Mouse (Mus musculus) lung, postnatal 25 days (tissue): Measurements from ENCODE around the gene Olfr1252.

Source experiments
- DNase-seq: peaks from one replicate; pipeline ENCODE4 v3.0.0; 2022; ENCODE audit warnings: low spot score

The Olfr1252 gene

DNA sequence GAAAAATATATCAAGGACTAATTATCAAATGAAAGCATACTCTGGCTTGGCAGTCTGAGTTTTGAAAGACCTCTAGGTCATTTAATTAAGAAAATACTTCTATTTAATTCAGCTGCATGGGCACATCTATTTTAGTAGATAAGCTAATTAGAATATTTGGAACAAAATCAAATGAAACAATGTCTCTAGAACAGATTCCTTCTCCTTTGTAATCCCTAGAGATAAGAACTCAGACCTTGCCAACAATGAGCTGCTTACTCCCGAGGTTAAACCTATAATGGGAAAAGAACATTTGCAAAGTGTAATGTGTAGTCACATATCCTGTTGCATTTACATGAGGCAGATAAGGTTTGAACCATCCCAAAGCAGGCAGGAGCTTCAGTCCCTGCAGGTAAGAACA is at the start of gene Olfr1252:
Olfr1252 (minus strand) TSS at position 101 of the 400 bp plus-strand sequence.
- DNase-seq = no peak

DNA sequence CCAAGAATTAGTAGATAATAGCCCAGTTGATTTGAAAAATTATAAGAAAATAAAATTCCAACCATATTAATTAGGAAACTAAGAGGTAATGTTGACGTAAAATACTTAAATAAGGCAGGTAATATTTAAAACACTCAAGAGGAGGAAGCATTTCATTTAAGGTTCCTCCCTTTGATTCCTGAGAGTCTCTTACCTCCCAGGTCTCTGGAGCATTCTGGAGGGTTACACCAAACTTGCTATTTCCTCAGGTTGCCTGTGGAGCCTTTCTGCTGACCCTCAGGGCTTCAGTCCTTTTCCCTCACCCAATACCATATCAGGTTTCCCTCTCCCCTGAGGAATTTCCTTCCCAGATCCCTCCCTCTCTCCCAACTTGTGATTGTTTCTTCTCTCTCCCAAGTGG is 32.2 kb upstream of the Olfr1252 start, which contains the start of gene Olfr1253:
Olfr1253 (minus strand) TSS at position 101 of the 400 bp plus-strand sequence.
- no peak for DNase-seq

DNA sequence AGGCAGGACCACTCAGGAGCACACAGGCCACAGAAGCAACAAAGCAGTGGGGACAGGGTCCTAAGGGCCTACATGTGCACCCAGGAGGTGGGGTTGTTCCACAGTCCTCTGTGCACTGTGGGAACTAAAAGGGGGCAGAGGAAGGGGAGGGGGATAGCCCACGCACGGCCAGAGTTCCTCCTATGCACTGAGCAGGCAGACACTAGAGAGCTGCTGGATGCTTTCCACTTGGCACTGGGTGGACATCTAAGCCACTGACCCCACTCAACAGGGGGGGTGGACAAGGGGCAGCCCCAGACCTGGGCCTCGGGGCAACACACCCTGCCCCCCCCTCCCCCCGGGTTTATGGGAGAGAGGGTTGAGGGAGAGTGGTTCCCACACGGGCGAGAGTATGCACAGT is 32.8 kb downstream of the Olfr1252 start:
- no peak for DNase-seq

DNA sequence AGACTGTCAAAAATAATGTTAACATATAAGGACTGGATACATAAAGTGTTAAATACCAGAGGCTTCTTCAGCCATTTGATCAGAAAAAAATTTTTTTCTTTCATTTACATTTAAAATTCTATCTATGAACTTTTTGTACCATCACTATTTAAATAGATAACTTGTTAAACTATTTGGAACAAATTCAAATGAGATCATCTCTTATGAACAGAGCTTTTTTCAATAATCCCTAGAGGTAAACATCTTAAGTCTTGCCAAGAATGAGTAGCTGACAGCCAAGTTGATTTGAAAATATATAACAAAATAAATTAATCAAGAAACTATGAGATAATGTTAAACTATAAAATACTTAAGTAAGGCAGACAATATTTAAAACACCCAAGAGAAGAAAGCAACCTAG is 53.0 kb downstream of the Olfr1252 start, which contains the start of gene Olfr1251:
Olfr1251 (minus strand) TSS at position 101 of the 400 bp plus-strand sequence.
- DNase-seq = no peak
